Mouse (Mus musculus) brain, embryonic 14.5 days (tissue): Measurements from ENCODE around the gene Hist1h4b.

Experiments used
- CTCF ChIP-seq: fragments of 200-500 bp; IDR thresholded peaks from 2 replicates; pipeline ENCODE4 v1.5.1; 2012; ENCODE audit warnings: inconsistent platforms, mild to moderate bottlenecking, moderate library complexity, borderline replicate concordance; ENCODE audit not compliant: insufficient read depth, insufficient read length; ENCODE audit errors: extremely low read depth
- POLR2A ChIP-seq: fragments of 200-500 bp; IDR thresholded peaks from 2 replicates; pipeline ENCODE4 v1.6.1; 2012; ENCODE audit warnings: mild to moderate bottlenecking, inconsistent platforms, borderline replicate concordance; ENCODE audit not compliant: poor library complexity, insufficient read depth, insufficient read length, severe bottlenecking; ENCODE audit errors: extremely low read depth

GRCm38 (mm10) chr13:23729192-23729525 lies 27.7 kb upstream of the Hist1h4b start:
- TF ChIP-seq CTCF (no peak), POLR2A (no peak)
